Mouse (Mus musculus): ENCODE results near the gene Smim26.

GRCm38 (mm10) chr2:144555286-144555819 lies 38.5 kb upstream of the Smim26 start:
- TF ChIP-seq POLR2A (IDR thresholded peaks at IDR 0.05; ENCODE audit: control insufficient read depth, low read depth, low read length) (no peak), CTCF (IDR thresholded peaks at IDR 0.05; ENCODE audit: control insufficient read depth, insufficient read depth, insufficient replicate concordance, low read depth, low read length) (no peak)
